Mouse (Mus musculus) small intestine, adult 2 months (tissue): ENCODE data around the gene Ankrd2. TPM values are rescaled to one million over a fixed set of nuclear protein-coding genes. Genes with fewer than 3 reads are reported as not detected.

Source experiments
- H3K27ac ChIP-seq: fragments of 200-500 bp; 2 replicates; pipeline ENCODE4 v1.5.1; 2012; ENCODE audit warnings: low read depth, low read length, control low read depth, inconsistent platforms; ENCODE audit not compliant: insufficient read depth
- H3K27me3 ChIP-seq: fragments of 200-500 bp; 2 replicates; pipeline ENCODE4 v1.6.1; 2012; ENCODE audit warnings: mild to moderate bottlenecking, moderate library complexity, low read length, inconsistent platforms; ENCODE audit not compliant: control insufficient read depth, insufficient read depth
- H3K36me3 ChIP-seq: fragments of 200-500 bp; 2 replicates; pipeline ENCODE4 v1.6.1; 2012; ENCODE audit warnings: mild to moderate bottlenecking, low read length, control low read depth, inconsistent platforms; ENCODE audit not compliant: control insufficient read depth, insufficient read depth
- H3K4me1 ChIP-seq: fragments of 200-500 bp; 2 replicates; pipeline ENCODE4 v1.6.1; 2012; ENCODE audit warnings: low read length, inconsistent platforms, mixed read lengths; ENCODE audit not compliant: control insufficient read depth, insufficient read depth, insufficient read length
- H3K4me3 ChIP-seq: fragments of 200-500 bp; 2 replicates; pipeline ENCODE4 v1.5.1; 2012; ENCODE audit warnings: low read depth, mild to moderate bottlenecking, control low read depth, inconsistent platforms, low read length, moderate library complexity
- CTCF ChIP-seq: fragments of 200-500 bp; IDR thresholded peaks from 2 replicates; pipeline ENCODE4 v1.5.1; 2012; ENCODE audit warnings: low read depth, mild to moderate bottlenecking, control low read depth, inconsistent platforms, low read length, moderate library complexity, mixed read lengths; ENCODE audit not compliant: insufficient replicate concordance, insufficient read length; ENCODE audit errors: extremely low read depth
- POLR2A ChIP-seq: fragments of 200-500 bp; IDR thresholded peaks from 2 replicates; pipeline ENCODE4 v1.6.1; 2012; ENCODE audit warnings: low read depth, mild to moderate bottlenecking, control low read depth, inconsistent platforms, low read length, moderate library complexity
- WGBS: fragments of 180-500 bp; shearing (Covaris S2); methylation state at CpG from one replicate; pipeline ENCODE4 v1.1.7; 2018; 5-methylcytosine and 5-hydroxymethylcytosine counted together
- polyA plus RNA-seq: library from polyadenylated mRNA; depleted of rRNA; stranded (reverse); fragments of >200 nt; gene quantifications from 2 replicates; pipeline ENCODE4 v1.2.3, GENCODE M21; 2012

Ankrd2 gene
- polyA plus RNA-seq, 1 experiment: not detected

GRCm38 (mm10) chr19:42015001-42015400 lies 20.8 kb upstream of the Ankrd2 start:
- TF ChIP-seq CTCF: no peak
- TF ChIP-seq POLR2A: no peak
- Histone ChIP-seq H3K4me3 (no peak overlapping the region), H3K4me1 (0 out of 2 replicates have a peak, but pooled peaks cover 2% of the 10 kb centered on the region), H3K36me3 (no peaks in the 10 kb centered on the region), H3K27me3 (no peaks in the 10 kb centered on the region), H3K27ac (no peak overlapping the region)
- 86% methylated on average over 6 of the region's 6 CpGs for WGBS

- Histone ChIP-seq H3K27ac (no peak overlapping the region), H3K4me3 (no peak overlapping the region), H3K36me3 (no peaks in the 10 kb centered on the region), H3K27me3 (no peaks in the 10 kb centered on the region), H3K4me1 (0 out of 2 replicates have a peak, but pooled peaks cover 2% of the 10 kb centered on the region)
- WGBS: 87% methylated on average over 4 of the region's 4 CpGs
- TF ChIP-seq CTCF (no peak), POLR2A (no peak)
These were observed 19.5 kb upstream of the Ankrd2 start for GRCm38 (mm10) chr19:42016251-42016650.

DNA sequence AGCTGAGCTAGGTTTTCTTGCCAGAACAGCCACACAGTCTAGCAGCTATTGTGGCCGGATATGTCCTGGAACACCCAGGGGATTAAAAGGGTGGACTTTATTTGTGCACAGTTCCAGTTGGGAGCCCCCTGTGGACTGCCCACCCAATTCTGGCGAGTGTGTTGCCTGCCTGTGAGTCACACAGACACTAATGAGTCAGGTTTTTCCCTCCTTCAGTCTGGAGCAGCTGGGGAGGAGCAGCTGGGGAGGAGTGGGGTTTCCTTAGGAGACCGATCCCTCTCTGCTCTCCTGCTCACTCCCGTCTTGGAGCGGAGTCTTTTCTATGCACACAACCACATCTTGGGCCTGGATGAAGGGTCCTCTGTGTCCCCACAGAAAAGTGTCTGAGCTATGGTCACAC lies 19.0 kb upstream of the Ankrd2 start:
- no peaks in the 10 kb centered on the region for H3K36me3 ChIP-seq
- TF ChIP-seq POLR2A: no peak
- no peak for TF ChIP-seq CTCF
- 72% methylated on average over 5 of the region's 5 CpGs for WGBS
- no peak overlapping the region for H3K4me3 ChIP-seq
- H3K27me3 ChIP-seq: no peaks in the 10 kb centered on the region
- H3K4me1 ChIP-seq: peaks cover 2% of the 10 kb centered on the region; the same call in 1 of the 2 replicates
- H3K27ac ChIP-seq: 0 out of 2 replicates have a peak overlapping the region, but pooled peaks have one; percentile 70

DNA sequence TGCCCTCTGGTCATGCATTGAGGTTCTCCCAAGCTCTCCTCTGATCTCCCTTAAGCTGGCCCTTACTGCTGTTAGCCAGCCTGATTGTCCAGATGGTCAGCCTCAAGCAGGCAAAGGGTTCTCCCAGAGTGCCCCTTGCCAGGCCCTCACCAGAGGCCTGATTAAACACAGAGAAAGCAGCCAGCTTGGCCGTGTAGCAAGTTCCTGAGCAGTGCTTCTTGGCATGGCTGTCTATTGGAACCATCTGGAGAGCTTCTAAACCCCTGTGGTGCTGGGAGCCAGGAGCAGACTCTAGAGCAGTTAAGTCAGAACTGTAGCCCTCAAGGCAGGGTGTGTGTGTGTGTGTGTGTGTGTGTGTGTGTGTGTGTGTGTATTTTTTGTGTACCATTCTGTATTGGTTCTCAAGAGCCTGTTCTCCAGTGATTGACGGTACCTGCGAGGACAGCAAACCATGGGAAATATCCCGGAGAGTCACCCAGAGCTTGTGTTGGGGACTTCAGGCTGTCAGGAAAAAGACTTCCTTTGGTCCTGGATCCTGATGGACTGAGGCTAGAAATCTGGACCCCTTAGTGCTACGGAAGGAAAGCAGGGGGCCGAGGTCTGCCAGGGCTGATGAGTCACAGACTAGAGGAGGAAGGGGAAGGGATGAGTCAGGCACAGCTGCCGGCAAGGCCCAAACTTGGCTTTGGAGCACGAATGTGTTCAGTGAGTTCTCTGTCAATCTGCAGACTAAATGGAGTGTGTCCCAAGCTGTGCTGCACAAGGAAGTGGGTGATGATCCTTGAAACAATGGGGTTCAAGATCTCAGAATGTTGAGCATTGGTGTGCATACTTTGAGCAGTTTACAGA lies 18.2 kb upstream of the Ankrd2 start:
- H3K4me1 ChIP-seq: peaks cover 2% of the 10 kb centered on the region; the same call in 1 of the 2 replicates
- H3K36me3 ChIP-seq: no peaks in the 10 kb centered on the region
- H3K27me3 ChIP-seq: no peaks in the 10 kb centered on the region
- peak overlapping the region; percentile 70 for H3K27ac ChIP-seq
- H3K4me3 ChIP-seq: no peak overlapping the region
- WGBS: 58% methylated on average over 8 of the region's 8 CpGs
- TF ChIP-seq POLR2A (no peak), CTCF (no peak)

GRCm38 (mm10) chr19:42019011-42019522 lies 16.7 kb upstream of the Ankrd2 start:
- TF ChIP-seq POLR2A: no peak
- no peak for TF ChIP-seq CTCF
- Histone ChIP-seq H3K27me3 (no peaks in the 10 kb centered on the region), H3K36me3 (no peaks in the 10 kb centered on the region), H3K4me3 (no peak overlapping the region), H3K27ac (no peak overlapping the region), H3K4me1 (peaks cover 2% of the 10 kb centered on the region; the same call in 1 of the 2 replicates)
- WGBS: 65% methylated on average over 4 of the region's 4 CpGs

DNA sequence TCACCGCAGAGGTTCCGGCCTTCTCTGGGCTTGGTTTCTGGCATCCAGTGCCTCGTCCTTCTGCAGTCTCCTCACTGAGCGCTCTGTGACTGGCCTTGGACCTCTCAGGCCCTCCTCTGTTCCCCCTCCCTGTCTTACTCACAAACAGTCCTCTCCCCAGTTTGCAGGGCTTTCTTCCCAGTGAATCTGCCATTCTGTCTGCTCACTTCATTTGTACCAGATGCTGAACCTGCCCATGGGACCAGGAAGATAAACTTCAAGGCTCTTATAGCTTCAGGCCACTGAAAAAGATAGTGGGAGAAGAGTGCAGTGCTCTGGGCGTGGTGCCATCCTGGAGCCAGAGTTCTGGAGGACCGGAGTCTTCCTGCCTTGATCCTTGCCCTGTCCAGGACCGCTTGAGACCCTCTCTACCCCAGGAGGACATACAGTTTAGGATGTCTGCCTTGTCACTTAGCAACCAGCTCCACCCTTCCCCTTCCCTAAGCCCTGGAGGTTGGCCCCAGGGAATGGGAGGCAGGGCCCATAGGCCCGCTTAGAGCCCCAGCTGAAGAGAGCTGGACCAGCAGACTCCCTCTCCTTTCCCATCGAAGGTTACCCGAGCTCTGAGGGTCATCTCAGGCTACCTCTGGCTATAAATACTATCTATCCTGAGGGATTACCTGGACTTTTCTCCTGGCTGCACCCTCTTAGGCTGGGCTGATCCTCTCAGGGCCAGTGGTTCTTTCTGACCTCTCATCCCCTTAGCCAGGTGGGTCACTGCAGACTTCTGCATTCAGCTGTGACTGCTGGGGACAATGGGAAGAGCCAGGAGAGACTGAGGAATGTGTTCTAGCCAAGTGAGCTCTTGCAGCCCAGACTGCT lies 13.9 kb upstream of the Ankrd2 start:
- Histone ChIP-seq H3K4me3 (no peak overlapping the region), H3K4me1 (peaks cover 2% of the 10 kb centered on the region; the same call in 1 of the 2 replicates), H3K27ac (no peak overlapping the region), H3K36me3 (no peaks in the 10 kb centered on the region), H3K27me3 (no peaks in the 10 kb centered on the region)
- WGBS: 69% methylated on average over 10 of the region's 10 CpGs
- TF ChIP-seq CTCF (no peak), POLR2A (no peak)
